ENCODE assay signal across 8 mouse cellular contexts in genomic region chr4:52438886-52439664, GRCm38 (mm10). TPM values are rescaled to one million over a fixed set of nuclear protein-coding genes. Genes with fewer than 3 reads are reported as not detected.
DNase-seq lines count a peak whose midpoint lies in the region; ATAC-seq and TF ChIP-seq lines count a peak whose summit lies in the region.

TSS of gene Smc2 (plus strand) at chr4:52439243.

- H3K4me3 ChIP-seq in hindbrain, embryonic 10.5 days, result peak within 1 kb of the TSS; percentile 86
- peak within 1 kb of the TSS; percentile 56 for H3K4me3 ChIP-seq in lung, postnatal 0 days (ENCODE audit: low read depth, low read length)

- no peaks in the 10 kb centered on the region for H3K9me3 ChIP-seq in hindbrain, embryonic 10.5 days
- no peaks in the 10 kb centered on the region for H3K9me3 ChIP-seq in lung, postnatal 0 days (ENCODE audit: low read length)

- peak; percentile 91 for TF ChIP-seq EP300 in lung, postnatal 0 days (IDR thresholded peaks at IDR 0.05)

- H3K27me3 ChIP-seq in hindbrain, embryonic 10.5 days (ENCODE audit: insufficient read depth, poor library complexity, severe bottlenecking), result no peaks in the 10 kb centered on the region
- no peaks in the 10 kb centered on the region for H3K27me3 ChIP-seq in lung, postnatal 0 days (replicated peaks; ENCODE audit: insufficient read depth, low read length)

- DNase-seq in MN1 (ENCODE audit: low spot score), result peak; percentile 91
- DNase-seq in cerebellum, adult 9-10 months, result peak; percentile 95
- peak; percentile 93 for DNase-seq in hindbrain, embryonic 10.5 days (ENCODE audit: low spot score)
- DNase-seq in layer of hippocampus, adult 9-11 months, result peak; percentile 93
- DNase-seq in lung, postnatal 0 days (ENCODE audit: low spot score), result peak; percentile 98
- peak; percentile 88 for DNase-seq in ovary, postnatal 14 days (ENCODE audit: low spot score)
- DNase-seq in thymus, postnatal 14 days, result peak; percentile 94

- ATAC-seq in frontal cortex, adult (ENCODE audit: low TSS enrichment), result peak; percentile 99
- ATAC-seq in lung, postnatal 0 days, result peak; percentile 99

- WGBS in hindbrain, embryonic 10.5 days, result under 1% methylated on average over 53 of the region's 53 CpGs
- 1% methylated on average over 50 of the region's 53 CpGs for WGBS in lung, postnatal 0 days

- TF ChIP-seq CTCF in lung, postnatal 0 days (IDR thresholded peaks at IDR 0.05), result peak; percentile 24; the same call in 1 of the 2 replicates

- peaks cover 6% of the 10 kb centered on the region for H3K4me1 ChIP-seq in hindbrain, embryonic 10.5 days (replicated peaks)
- 0 out of 2 replicates have a peak, but pooled peaks cover 6% of the 10 kb centered on the region for H3K4me1 ChIP-seq in lung, postnatal 0 days (ENCODE audit: insufficient read depth, low read depth, low read length)

- H3K36me3 ChIP-seq in hindbrain, embryonic 10.5 days, result peaks cover 29% of the 10 kb centered on the region
- no peaks in the 10 kb centered on the region; the same call in 1 of the 2 replicates for H3K36me3 ChIP-seq in lung, postnatal 0 days (ENCODE audit: insufficient read depth, low read length)

- H3K9ac ChIP-seq in lung, postnatal 0 days (replicated peaks; ENCODE audit: low read depth), result peak within 1 kb of the TSS; percentile 58

- peak within 1 kb of the TSS; percentile 78 for H3K4me2 ChIP-seq in lung, postnatal 0 days (replicated peaks; ENCODE audit: low read depth, low read length)

- peak within 1 kb of the TSS; percentile 94 for H3K27ac ChIP-seq in hindbrain, embryonic 10.5 days
- peak within 1 kb of the TSS; percentile 79 for H3K27ac ChIP-seq in lung, postnatal 0 days (ENCODE audit: low read length)

RNA-seq across cellular contexts. Expression of gene Smc2, which starts in this region (rescaled TPM):
- polyA plus RNA-seq in hindbrain, embryonic 10.5 days (2016; fragmentation: Nextera tagmentation; extraction: Ambion mirVana), result 123 and 200 TPM in 2 replicates
- 23.8 and 36.8 TPM in 2 replicates for polyA plus RNA-seq in lung, postnatal 0 days (2015; fragmentation: Nextera tagmentation; extraction: Ambion mirVana)

Comparison
In these comparisons a context has a peak if more than half of its experiments do, and no peak if none do; other contexts are left out.
1. Peak in every context shown above with its lines: DNase-seq, ATAC-seq, H3K4me3 ChIP-seq and H3K27ac ChIP-seq.